Mouse (Mus musculus) adrenal gland, postnatal 4 days (tissue): Measurements from ENCODE around the gene Reps2. TPM values are rescaled to one million over a fixed set of nuclear protein-coding genes. Genes with fewer than 3 reads are reported as not detected.

Experiments
- total RNA-seq, 2 experiments: library from RNA; stranded (reverse); gene quantifications; 2 replicates each; pipeline ENCODE4 v1.2.3; 2021

Reps2 gene
- total RNA-seq, 2 experiments from 2014 or later: 4.3 to 5.6 TPM

Other genes starting within 250 kb of the Reps2 start
- 100 to 1,000 TPM; 243 to 252 TPM for gene Rbbp7, start 116.8 kb upstream of the Reps2 start, total RNA-seq
- gene Txlng, start 185.8 kb upstream of the Reps2 start, total RNA-seq: 10 to 100 TPM; 19.6 to 20.8 TPM
- 10 to 100 TPM; 62.3 to 64.4 TPM for gene Syap1, start 244.8 kb upstream of the Reps2 start, total RNA-seq